Mouse (Mus musculus) liver, postnatal 0 days (tissue): ENCODE measurements around the gene Casc1.

Source experiments
- CTCF ChIP-seq: sonication (generic); IDR thresholded peaks from 2 replicates; pipeline ENCODE4 v1.5.1; 2016; ENCODE audit warnings: antibody characterized with exemption, low read depth
- EP300 ChIP-seq: IDR thresholded peaks from 2 replicates; pipeline ENCODE4 v1.6.1; 2016; ENCODE audit warnings: antibody characterized with exemption, low read depth, mild to moderate bottlenecking

DNA sequence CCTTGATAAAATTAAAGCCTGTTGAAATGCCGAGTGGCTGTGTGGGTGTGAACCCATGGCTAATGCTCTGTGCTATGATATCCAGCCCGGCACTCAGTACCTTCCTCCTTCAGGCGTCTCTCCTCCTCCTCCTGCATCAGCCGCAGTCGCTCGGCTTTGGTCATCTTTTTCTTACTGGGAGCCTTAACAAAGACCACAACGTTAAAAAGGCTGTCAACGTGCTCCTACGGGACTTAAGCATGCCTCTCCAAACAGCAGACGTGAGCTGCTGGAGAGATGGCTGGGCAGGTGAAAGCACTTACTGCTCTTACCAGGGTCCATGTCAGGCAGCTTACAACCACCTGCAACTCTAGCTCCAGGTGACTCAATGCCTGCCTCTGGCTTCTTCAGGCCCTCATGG lies 5.7 kb downstream of the Casc1 start:
- no peak for TF ChIP-seq EP300
- no peak for TF ChIP-seq CTCF
